ENCODE assay signal across 8 mouse cellular contexts in genomic region chr5:76843448-76843847, GRCm38 (mm10).
DNase-seq lines count a peak whose midpoint lies in the region; ATAC-seq lines count a peak whose summit lies in the region.

No protein-coding gene starts in this region.

- no peaks in the 10 kb centered on the region for H3K27me3 ChIP-seq in lung, embryonic 16.5 days (ENCODE audit: control insufficient read depth, insufficient read depth, low read depth, low read length)

- H3K27ac ChIP-seq in lung, embryonic 16.5 days (ENCODE audit: low read length): no peak overlapping the region

- no peak overlapping the region for H3K9ac ChIP-seq in lung, embryonic 16.5 days (ENCODE audit: low read length)

- peak; percentile 65; the same call in 1 of the 2 replicates for ATAC-seq in cerebellum, adult (ENCODE audit: insufficient number of reproducible peaks, low FRiP score, low TSS enrichment)
- ATAC-seq in lung, embryonic 16.5 days (ENCODE audit: low read depth): peak; percentile 49; the same call in 1 of the 2 replicates

- H3K4me3 ChIP-seq in lung, embryonic 16.5 days (ENCODE audit: low read length): no peak overlapping the region

- 8% methylated on average over 4 of the region's 4 CpGs for WGBS in lung, embryonic 16.5 days

- no peak for DNase-seq in cerebellum, adult 11-12 months
- DNase-seq in adrenal gland, postnatal 10 days: peak; percentile 83
- peak; percentile 42 for DNase-seq in embryo, embryonic 9.5 days (ENCODE audit: extremely low spot score)
- DNase-seq in heart, postnatal 14 days: peak; percentile 68 to 81
- DNase-seq in kidney, postnatal 4 days: peak; percentile 85 to 86
- DNase-seq in right cerebral cortex, adult 18-20 months: peak; percentile 72

- no peaks in the 10 kb centered on the region for H3K9me3 ChIP-seq in lung, embryonic 16.5 days (ENCODE audit: control insufficient read depth, low read length)

- H3K4me2 ChIP-seq in lung, embryonic 16.5 days (ENCODE audit: low read depth, low read length): no peak overlapping the region

- intact Hi-C loops in heart, postnatal 14 days (cut with DNase I): loop anchor here (2.0 to 5.0 kb wide), 3 partner anchors 71 to 255 kb away; partner anchors contain the start of genes C530008M17Rik and Cep135

- no peaks in the 10 kb centered on the region for H3K36me3 ChIP-seq in lung, embryonic 16.5 days (ENCODE audit: control insufficient read depth, insufficient read depth, low read length)

- no peaks in the 10 kb centered on the region for H3K4me1 ChIP-seq in lung, embryonic 16.5 days (replicated peaks; ENCODE audit: control insufficient read depth, insufficient read depth, low read length)
